Mouse (Mus musculus): ENCODE results near the gene Igsf9. TPM values are rescaled to one million over a fixed set of nuclear protein-coding genes. Genes with fewer than 3 reads are reported as not detected.

Igsf9 gene
- polyA plus RNA-seq, 1 experiment from 2014 or later = 49.0 TPM

DNA sequence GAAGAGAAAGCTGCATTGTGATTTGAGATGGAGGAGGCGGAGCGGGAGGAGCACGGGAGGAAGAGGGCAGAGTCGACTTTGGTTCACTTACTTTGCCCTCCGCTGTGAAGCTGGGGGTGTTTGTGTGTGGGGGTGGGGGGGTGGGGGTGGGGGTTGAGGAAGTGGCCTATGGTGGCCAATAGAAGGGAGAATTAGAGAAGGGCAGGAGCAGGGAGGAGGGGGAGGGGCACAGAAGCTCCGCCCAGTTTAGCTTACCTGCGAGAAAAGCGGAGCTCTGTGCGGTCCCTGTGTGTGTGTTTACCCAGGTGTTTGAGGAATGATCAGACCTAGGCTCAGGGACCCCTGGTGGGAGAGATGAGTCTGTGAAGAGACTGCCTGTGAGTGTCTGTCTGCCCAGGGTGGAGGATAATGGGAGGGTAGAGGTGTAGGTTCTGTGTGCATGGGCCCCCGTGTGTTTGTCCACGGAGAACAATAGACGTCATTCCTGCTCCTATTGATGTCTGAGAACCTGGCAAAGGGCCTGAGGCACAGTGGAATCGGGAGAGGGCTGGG is 28.9 kb downstream of the Igsf9 start:
- peak; percentile 57 for ATAC-seq (ENCODE audit: insufficient read depth, low FRiP score, low read depth)
- H3K27me3 ChIP-seq (replicated peaks) = no peaks in the 10 kb centered on the region
- H3K27ac ChIP-seq = peak overlapping the region; percentile 81
- no peak overlapping the region for H3K4me3 ChIP-seq (replicated peaks)
- H3K36me3 ChIP-seq = peaks cover 20% of the 10 kb centered on the region
- H3K4me1 ChIP-seq = peaks cover 33% of the 10 kb centered on the region
- H3K4me2 ChIP-seq = peak overlapping the region; percentile 38
- H3K9ac ChIP-seq = no peak overlapping the region
- WGBS = 32% methylated on average over 13 of the region's 13 CpGs
- no peaks in the 10 kb centered on the region for H3K9me3 ChIP-seq

GRCm38 (mm10) chr1:172512962-172513361 is 31.4 kb downstream of the Igsf9 start:
- Histone ChIP-seq H3K9me3 (no peaks in the 10 kb centered on the region), H3K4me3 (replicated peaks) (no peak overlapping the region), H3K36me3 (no peaks in the 10 kb centered on the region), H3K4me1 (peaks cover 30% of the 10 kb centered on the region), H3K27me3 (replicated peaks) (no peaks in the 10 kb centered on the region), H3K4me2 (peak overlapping the region; percentile 27; the same call in 1 of the 2 replicates), H3K27ac (peak overlapping the region; percentile 33), H3K9ac (no peak overlapping the region)
- no peak for ATAC-seq (ENCODE audit: insufficient read depth, low FRiP score, low read depth)
- 17% methylated on average over 13 of the region's 13 CpGs for WGBS

- H3K4me2 ChIP-seq = peak overlapping the region; percentile 8; the same call in 1 of the 2 replicates
- H3K4me3 ChIP-seq (replicated peaks) = no peak overlapping the region
- peak overlapping the region; percentile 33 for H3K27ac ChIP-seq
- peak; percentile 57; the same call in 1 of the 2 replicates for ATAC-seq (ENCODE audit: insufficient read depth, low FRiP score, low read depth)
- WGBS = 59% methylated on average over 17 of the region's 17 CpGs
- no peaks in the 10 kb centered on the region for H3K36me3 ChIP-seq
- no peaks in the 10 kb centered on the region for H3K9me3 ChIP-seq
- H3K27me3 ChIP-seq (replicated peaks) = no peaks in the 10 kb centered on the region
- peaks cover 25% of the 10 kb centered on the region for H3K4me1 ChIP-seq
- no peak overlapping the region for H3K9ac ChIP-seq
Observed at GRCm38 (mm10) chr1:172513525-172514212, 32.1 kb downstream of the Igsf9 start.

GRCm38 (mm10) chr1:172514213-172514529 is 32.6 kb downstream of the Igsf9 start:
- WGBS = 61% methylated on average over 4 of the region's 4 CpGs
- ATAC-seq (ENCODE audit: insufficient read depth, low FRiP score, low read depth) = no peak

DNA sequence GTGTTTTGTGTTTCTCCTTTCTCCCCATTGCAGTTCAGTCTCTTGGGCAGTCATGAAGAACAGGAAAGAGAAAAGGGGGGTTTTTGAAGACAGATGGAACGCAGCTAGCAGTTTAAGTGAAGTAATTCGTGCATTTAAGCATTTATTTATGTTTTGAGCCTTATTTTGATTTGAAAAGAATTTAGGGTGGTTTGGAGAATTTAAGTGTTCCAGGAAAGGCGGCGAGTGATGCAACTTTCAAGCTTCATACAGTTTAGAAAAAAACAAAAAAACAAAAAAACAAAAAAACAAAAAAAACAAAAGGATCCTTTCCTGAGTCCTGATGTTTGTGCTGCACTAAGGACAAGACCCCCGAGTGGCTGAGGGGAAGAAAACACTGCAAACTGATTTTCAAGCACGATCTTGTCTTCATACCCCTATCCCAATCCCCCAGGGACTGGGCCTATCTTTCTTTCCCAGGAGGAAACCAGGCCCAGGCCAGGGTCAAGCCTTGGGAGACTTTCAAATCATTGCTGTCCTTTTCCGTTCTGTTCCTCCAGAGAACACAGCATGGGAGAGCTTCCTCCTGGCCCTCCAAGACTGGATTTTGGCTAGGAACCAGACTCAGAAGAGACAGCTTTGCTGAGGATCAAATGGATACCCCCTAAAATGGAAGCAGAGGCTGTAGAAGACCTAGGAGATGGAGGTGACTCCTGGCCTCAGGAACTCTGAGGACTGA is 33.1 kb downstream of the Igsf9 start:
- Histone ChIP-seq H3K4me2 (no peak overlapping the region), H3K27ac (peak overlapping the region; percentile 28; the same call in 1 of the 2 replicates), H3K9ac (no peak overlapping the region), H3K4me3 (replicated peaks) (no peak overlapping the region), H3K36me3 (no peaks in the 10 kb centered on the region), H3K9me3 (no peaks in the 10 kb centered on the region), H3K27me3 (replicated peaks) (no peaks in the 10 kb centered on the region), H3K4me1 (peaks cover 27% of the 10 kb centered on the region)
- WGBS = 68% methylated on average over 7 of the region's 7 CpGs
- ATAC-seq (ENCODE audit: insufficient read depth, low FRiP score, low read depth) = no peak

More at GRCm38 (mm10) chr1:172514213-172514529, 32.6 kb downstream of the Igsf9 start:
- Histone ChIP-seq H3K27me3 (replicated peaks) (no peaks in the 10 kb centered on the region), H3K4me3 (replicated peaks) (no peak overlapping the region), H3K4me1 (peaks cover 25% of the 10 kb centered on the region), H3K9me3 (no peaks in the 10 kb centered on the region), H3K36me3 (no peaks in the 10 kb centered on the region), H3K4me2 (0 out of 2 replicates have a peak overlapping the region, but pooled peaks have one; percentile 8), H3K9ac (no peak overlapping the region), H3K27ac (peak overlapping the region; percentile 33; the same call in 1 of the 2 replicates)

DNA sequence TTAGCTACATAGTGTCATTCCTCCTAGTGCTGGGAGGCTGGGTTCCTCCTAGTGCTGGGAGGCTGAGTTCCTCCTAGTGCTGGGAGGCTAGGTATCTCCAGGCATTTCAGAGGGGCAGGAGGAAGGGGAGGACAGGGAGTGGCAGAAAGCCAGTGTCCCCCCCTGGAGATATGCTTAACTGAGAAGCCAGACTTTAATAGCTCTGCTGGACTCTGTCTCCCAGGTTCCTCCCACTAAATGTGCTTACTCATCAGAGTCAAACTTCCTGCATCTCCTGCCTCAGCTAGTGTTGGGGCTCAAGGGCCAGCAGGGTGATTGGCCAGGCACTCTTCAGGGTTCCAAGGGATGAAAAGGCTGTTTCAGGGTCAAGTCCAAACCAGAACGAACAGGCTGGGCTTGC is 33.8 kb downstream of the Igsf9 start:
- H3K4me3 ChIP-seq (replicated peaks) = no peak overlapping the region
- no peaks in the 10 kb centered on the region for H3K27me3 ChIP-seq (replicated peaks)
- 55% methylated on average over 1 of the region's 1 CpGs for WGBS
- H3K9ac ChIP-seq = no peak overlapping the region
- H3K36me3 ChIP-seq = no peaks in the 10 kb centered on the region
- H3K9me3 ChIP-seq = no peaks in the 10 kb centered on the region
- ATAC-seq (ENCODE audit: insufficient read depth, low FRiP score, low read depth) = no peak
- H3K4me2 ChIP-seq = no peak overlapping the region
- peak overlapping the region; percentile 28; the same call in 1 of the 2 replicates for H3K27ac ChIP-seq
- peaks cover 33% of the 10 kb centered on the region for H3K4me1 ChIP-seq

GRCm38 (mm10) chr1:172518013-172518412 is 36.4 kb downstream of the Igsf9 start:
- WGBS = 73% methylated on average over 4 of the region's 4 CpGs

DNA sequence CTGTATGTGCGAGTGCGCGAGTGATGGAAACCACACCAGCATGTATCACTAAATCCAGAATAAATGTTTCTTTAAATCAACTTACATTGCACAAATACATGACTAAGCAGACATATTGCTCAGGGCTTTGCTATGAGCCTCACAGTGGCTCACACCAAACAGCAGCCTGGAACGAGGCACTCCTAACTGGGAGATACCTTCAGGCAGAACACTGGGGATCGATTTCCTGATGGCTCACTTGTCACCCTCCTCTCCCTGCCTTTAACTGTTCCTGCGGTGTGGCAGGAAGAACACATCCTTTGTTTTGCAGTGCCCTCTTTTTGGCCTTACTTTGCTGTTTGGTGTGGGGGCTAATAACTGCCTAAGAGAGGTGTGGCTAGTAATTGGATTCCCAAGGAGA is 38.1 kb downstream of the Igsf9 start:
- H3K4me1 ChIP-seq = peaks cover 31% of the 10 kb centered on the region
- no peaks in the 10 kb centered on the region for H3K27me3 ChIP-seq (replicated peaks)
- no peak for ATAC-seq (ENCODE audit: insufficient read depth, low FRiP score, low read depth)
- H3K36me3 ChIP-seq = no peaks in the 10 kb centered on the region
- 55% methylated on average over 6 of the region's 6 CpGs for WGBS
- no peaks in the 10 kb centered on the region for H3K9me3 ChIP-seq
- H3K4me3 ChIP-seq (replicated peaks) = no peak overlapping the region
- H3K4me2 ChIP-seq = no peak overlapping the region
- no peak overlapping the region for H3K9ac ChIP-seq
- H3K27ac ChIP-seq = no peak overlapping the region; the same call in 1 of the 2 replicates

More at GRCm38 (mm10) chr1:172518013-172518412, 36.4 kb downstream of the Igsf9 start:
- no peak overlapping the region for H3K27ac ChIP-seq
- no peaks in the 10 kb centered on the region for H3K9me3 ChIP-seq
- H3K4me1 ChIP-seq = peaks cover 35% of the 10 kb centered on the region
- ATAC-seq (ENCODE audit: insufficient read depth, low FRiP score, low read depth) = no peak
- H3K4me3 ChIP-seq (replicated peaks) = no peak overlapping the region
- no peak overlapping the region for H3K9ac ChIP-seq
- H3K36me3 ChIP-seq = no peaks in the 10 kb centered on the region
- H3K4me2 ChIP-seq = no peak overlapping the region
- no peaks in the 10 kb centered on the region for H3K27me3 ChIP-seq (replicated peaks)

GRCm38 (mm10) chr1:172520576-172521440 is 39.2 kb downstream of the Igsf9 start, which contains the start of gene Cfap45:
Cfap45 (plus strand) TSS chr1:172520801.
- peak; percentile 77 for ATAC-seq (ENCODE audit: insufficient read depth, low FRiP score, low read depth)
- 4% methylated on average over 28 of the region's 28 CpGs for WGBS
- Histone ChIP-seq H3K4me2 (peak within 1 kb of the TSS; percentile 66), H3K4me3 (replicated peaks) (peak within 1 kb of the TSS; percentile 43), H3K27me3 (replicated peaks) (no peaks in the 10 kb centered on the region), H3K9ac (no peak within 1 kb of the TSS), H3K27ac (peak within 1 kb of the TSS; percentile 4; the same call in 1 of the 2 replicates), H3K4me1 (peaks cover 34% of the 10 kb centered on the region), H3K36me3 (no peaks in the 10 kb centered on the region), H3K9me3 (no peaks in the 10 kb centered on the region)

DNA sequence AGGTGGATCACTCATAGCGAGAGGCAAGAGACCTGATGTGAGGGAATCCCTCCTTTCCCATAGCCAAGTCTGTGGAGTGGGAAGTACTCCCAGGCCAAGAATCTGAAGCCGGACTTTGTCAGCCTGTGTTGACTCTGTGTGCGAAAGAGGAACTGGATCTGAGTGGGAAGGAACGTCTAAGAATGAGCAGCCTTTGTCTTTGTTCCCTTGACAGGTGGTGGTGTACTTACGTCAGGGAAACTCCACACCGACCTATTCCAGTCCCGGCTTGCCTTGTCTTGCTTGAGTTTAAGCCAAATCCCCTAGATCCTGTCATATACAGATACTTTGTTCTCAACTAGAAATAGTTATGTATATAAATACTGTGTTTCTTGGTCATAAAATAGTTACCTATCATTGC is 40.9 kb downstream of the Igsf9 start:
- Histone ChIP-seq H3K4me2 (no peak overlapping the region), H3K4me1 (peaks cover 33% of the 10 kb centered on the region), H3K27ac (peak overlapping the region; percentile 71), H3K27me3 (replicated peaks) (no peaks in the 10 kb centered on the region), H3K36me3 (no peaks in the 10 kb centered on the region), H3K9ac (no peak overlapping the region), H3K4me3 (replicated peaks) (no peak overlapping the region), H3K9me3 (no peaks in the 10 kb centered on the region)
- WGBS = 60% methylated on average over 7 of the region's 7 CpGs
- ATAC-seq (ENCODE audit: insufficient read depth, low FRiP score, low read depth) = no peak

GRCm38 (mm10) chr1:172523699-172524101 is 42.1 kb downstream of the Igsf9 start:
- no peak for ATAC-seq (ENCODE audit: insufficient read depth, low FRiP score, low read depth)
- no peak overlapping the region for H3K9ac ChIP-seq
- no peak overlapping the region for H3K4me2 ChIP-seq
- H3K36me3 ChIP-seq = no peaks in the 10 kb centered on the region
- peaks cover 33% of the 10 kb centered on the region for H3K4me1 ChIP-seq
- H3K27me3 ChIP-seq (replicated peaks) = no peaks in the 10 kb centered on the region
- no peak overlapping the region for H3K4me3 ChIP-seq (replicated peaks)
- H3K9me3 ChIP-seq = no peaks in the 10 kb centered on the region
- no peak overlapping the region for H3K27ac ChIP-seq
- WGBS = 52% methylated on average over 12 of the region's 12 CpGs
